Mouse (Mus musculus) left cerebral cortex, postnatal 10 days (tissue): ENCODE data around the gene Parp3. TPM values are rescaled to one million over a fixed set of nuclear protein-coding genes. Genes with fewer than 3 reads are reported as not detected.
A peak's percentile ranks its signal among the peaks of the same experiment; 100 is the strongest.
"Not testable (repeated sequence)": the region's sequence is repeated elsewhere in the genome, so short reads cannot be mapped to it uniquely, and the experiment has no call there.

ENCODE experiments used
- DNase-seq, 2 experiments: peaks; one replicate each; pipeline ENCODE4 v3.0.0; 2021 to 2022; ENCODE audit warnings: low spot score in 2 of 2, mixed read lengths in 1 of 2; ENCODE audit errors: extremely low spot score in 1 of 2
- intact Hi-C: fragments of 180-260 bp; cut with DNase I; formaldehyde crosslinking; loops from one replicate; pipeline ENCODE4 v1.15.1; 2025
- total RNA-seq, 2 experiments: library from RNA; stranded (reverse); gene quantifications; 2 replicates each; pipeline ENCODE4 v1.2.3; 2021

The Parp3 gene
- total RNA-seq, result 1 to 10 TPM; 2.5 to 3.2 TPM

GRCm38 (mm10) chr9:106476924-106477484, at the start of gene Parp3:
Gene Parp3 (minus strand): TSS chr9:106476949.
- DNase-seq, result peak; percentile 100
- intact Hi-C loops, result no loop called here

DNA sequence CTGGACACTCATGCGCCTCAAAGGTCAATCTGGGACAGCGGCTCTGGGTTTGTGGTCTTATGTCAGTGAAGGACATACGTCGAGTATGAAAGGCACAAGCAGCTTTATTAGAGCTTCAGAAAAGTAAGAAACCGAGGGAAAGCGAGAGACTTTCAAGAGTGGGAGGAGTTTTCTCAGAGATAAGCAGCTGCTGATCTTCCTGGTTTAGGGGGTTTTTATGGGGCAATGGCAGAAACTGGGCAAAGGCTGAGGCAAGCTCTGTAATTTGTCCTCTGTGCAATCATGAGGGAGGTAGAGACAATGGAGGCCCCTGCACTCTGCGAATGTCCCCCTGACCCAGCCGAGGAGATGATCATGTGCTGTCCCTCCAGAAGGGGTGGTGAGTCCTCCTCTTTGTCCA, 43.2 kb upstream of the Parp3 start:
- intact Hi-C loops, result no loop called here
- no peak for DNase-seq

DNA sequence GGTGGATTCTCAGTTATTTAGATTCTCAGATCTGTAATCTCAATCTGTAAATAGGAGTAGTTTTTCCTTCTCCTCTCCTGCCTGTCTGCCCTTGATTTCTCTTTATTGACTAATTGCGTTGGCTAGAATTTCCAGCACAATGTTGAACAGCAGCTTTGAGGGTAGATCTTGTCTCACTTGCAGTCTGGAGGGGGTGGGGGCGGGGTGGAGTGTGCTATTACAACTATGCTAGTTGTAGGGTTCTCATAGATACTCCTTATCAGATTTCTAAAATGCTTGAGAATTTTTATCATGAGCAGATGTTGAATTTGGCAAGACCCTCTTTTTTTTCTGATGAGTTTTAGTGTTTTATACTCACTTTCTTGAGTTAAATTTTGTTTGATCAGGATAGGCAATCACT, 42.7 kb upstream of the Parp3 start:
- DNase-seq, result no peak
- intact Hi-C loops, result no loop called here

DNA sequence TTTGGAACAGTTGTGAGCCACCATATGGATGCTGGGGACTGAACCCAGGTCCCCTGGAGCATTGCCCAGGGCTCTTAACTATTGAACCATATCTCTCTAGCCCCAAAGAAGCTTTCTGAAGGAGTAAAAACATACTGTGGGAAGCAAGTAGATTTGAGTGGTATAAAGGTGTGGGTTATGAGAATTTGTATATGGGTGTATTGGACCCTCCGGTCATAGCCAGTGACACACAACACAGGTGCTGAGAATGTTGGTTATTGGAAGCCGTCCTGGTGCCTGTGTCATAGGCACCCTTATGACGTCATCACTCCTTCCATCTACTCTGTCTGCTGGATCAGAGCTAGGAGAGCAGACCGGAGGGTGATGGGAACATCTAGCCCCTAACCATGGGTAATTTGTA, 37.5 kb upstream of the Parp3 start, which contains the start of gene Iqcf5:
Gene Iqcf5, plus strand, starts transcription at position 301 of the 400 bp plus-strand sequence.
- intact Hi-C loops, result no loop called here
- DNase-seq, result no peak

DNA sequence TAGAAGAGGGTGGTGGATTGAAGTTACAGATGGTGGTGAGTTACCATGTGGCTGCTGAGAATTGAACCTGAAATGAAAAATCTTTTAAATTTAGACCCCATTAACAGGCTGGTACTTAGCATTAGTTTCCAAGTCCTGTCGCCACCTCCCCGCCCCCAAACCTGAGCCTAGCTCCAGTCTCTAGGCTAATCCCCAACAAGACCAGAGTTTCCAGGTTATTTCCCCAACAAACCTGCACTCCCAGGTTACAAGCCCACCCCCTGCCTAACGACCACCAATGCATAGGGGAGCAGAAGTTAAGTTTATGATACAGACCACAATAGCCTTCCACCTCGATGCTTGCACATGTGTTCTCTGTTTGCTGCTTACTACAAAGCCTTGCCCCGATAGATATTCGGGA, 36.8 kb upstream of the Parp3 start:
- no peak for DNase-seq
- intact Hi-C loops, result no loop called here

DNA sequence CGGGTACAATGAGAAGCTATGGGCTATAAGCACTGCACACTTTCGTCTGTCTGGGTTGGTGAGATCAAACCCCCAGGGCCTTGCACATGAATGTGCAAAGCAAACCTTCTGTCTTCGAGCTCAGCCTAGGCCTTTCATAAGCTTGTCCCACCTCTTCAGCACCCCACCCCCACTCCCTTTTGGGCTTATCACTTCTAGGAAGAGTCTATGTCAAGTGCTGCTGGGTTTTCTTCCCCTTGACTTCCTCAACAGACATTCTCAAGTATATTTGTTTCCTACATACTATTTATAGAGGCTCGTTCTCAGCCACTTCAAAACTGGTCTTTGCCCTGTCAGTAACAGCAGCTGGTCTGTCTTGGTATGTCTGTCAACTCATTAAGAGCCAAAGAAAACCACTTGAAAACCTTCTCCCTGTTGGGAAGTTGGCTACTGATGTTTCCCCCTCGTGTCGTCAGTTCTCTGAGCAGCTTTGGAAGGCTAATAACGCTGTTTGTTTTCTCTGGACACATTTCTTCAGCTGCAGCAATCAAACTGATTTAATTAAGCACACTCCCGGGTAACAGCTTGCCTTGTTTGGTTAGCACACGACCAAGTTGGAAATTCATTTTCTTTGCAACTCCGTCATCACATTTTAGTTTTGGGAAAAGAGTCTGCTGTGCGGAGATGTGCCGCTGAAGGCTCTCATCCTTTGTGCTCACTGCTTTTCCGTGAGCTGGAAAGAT, 36.1 kb upstream of the Parp3 start:
- peak in 1 of 2 experiments; percentile 67 for DNase-seq
- intact Hi-C loops, result no loop called here

GRCm38 (mm10) chr9:106509356-106509755, 32.6 kb upstream of the Parp3 start:
- intact Hi-C loops, result no loop called here
- DNase-seq, result peak in 1 of 2 experiments; percentile 33

DNA sequence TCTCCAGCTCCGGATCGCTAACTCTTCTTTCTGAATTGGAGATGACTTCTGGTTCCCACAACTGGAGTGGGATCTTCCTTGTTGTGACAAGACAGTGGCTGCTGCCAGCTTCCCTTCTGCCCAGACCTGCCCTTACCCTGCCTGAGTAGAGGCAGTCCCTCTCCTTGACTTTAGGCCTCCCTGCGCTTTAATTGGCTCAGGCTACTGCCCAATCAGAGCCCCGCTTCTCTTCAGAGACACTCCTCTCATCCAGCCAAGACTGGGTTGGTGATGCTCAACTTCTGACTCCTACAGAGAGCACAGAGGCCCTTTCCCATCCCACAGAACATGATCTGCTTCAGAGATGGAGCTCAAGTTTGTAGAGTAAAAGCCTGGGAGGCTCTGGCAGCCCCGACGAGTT, 27.5 kb upstream of the Parp3 start:
- DNase-seq, result no peak
- intact Hi-C loops, result no loop called here

- no peak for DNase-seq
- intact Hi-C loops, result no loop called here
Observed at GRCm38 (mm10) chr9:106501846-106502245, 25.1 kb upstream of the Parp3 start.

DNA sequence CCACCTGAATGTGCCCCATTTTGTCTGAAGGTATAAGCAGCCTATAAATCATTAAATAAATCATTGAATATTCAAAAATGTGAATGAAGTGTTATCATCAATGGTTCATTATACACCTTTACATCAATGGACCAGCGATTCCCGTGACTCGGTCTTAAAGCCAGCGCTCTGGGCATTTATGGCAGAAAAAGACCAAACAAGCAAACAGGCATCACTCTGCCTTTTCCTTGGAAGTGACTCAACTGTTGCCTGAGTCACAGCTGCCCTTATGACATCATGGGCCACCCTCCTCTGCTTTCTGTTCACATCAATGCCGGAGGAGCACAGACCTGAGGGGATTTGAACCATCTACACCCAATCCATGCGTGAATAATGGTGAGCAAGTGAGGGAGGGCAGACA, 22.9 kb upstream of the Parp3 start, which contains the start of gene Iqcf1:
Gene Iqcf1, plus strand, starts transcription at position 301 of the 400 bp plus-strand sequence.
- DNase-seq, result no peak
- intact Hi-C loops, result no loop called here

GRCm38 (mm10) chr9:106487602-106488001, 10.9 kb upstream of the Parp3 start:
- intact Hi-C loops, DNase-seq: not testable (repeated sequence)

- peak in 1 of 2 experiments; percentile 27 for DNase-seq
- intact Hi-C loops, result no loop called here
Observed at GRCm38 (mm10) chr9:106485076-106485475, 8.3 kb upstream of the Parp3 start.

DNA sequence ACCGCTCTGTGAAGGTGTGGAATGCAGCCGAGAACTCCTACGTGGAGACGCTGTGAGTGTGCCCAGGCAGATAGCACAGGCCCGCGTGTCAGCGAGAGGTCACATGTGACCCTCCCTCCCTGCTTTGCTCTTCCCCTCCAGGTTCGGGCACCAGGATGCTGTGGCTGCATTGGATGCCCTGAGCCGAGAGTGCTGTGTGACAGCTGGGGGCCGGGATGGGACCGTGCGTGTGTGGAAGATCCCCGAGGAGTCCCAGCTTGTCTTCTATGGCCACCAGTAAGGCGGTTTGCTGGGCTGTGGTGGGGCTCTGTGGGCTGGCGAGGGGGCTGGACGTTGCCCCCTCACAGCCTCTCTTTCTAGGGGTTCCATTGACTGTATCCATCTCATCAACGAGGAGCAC, 6.9 kb upstream of the Parp3 start:
- intact Hi-C loops, result no loop called here
- DNase-seq, result peak in 1 of 2 experiments; percentile 20

- intact Hi-C loops, result no loop called here
- DNase-seq, result no peak
Observed at GRCm38 (mm10) chr9:106483136-106483535, 6.4 kb upstream of the Parp3 start.

DNA sequence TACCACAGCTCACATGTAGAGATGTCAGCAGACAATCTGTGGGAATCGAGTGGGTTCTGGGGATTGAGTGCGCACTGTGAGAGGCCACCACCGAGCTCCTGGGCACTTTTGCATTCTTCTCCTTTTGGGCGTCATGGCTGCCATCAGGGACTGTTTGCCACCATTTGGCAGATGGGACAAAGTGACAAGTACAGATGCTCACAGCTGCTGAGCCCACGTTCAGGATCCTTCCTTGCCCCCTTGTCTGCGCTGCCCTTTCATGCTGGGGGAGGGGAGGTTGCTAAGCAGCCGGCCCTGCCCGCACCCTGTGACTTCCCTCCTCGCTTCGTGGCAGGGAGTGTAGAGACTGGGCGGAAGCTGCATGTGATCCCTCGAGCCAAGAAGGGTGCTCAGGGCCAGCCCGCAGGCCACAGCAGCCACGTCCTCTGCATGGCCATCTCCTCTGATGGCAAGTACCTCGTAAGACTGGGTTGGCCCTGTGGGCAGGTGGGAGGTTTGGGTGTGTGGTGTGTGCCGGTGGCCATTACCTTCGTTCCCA, 5.9 kb upstream of the Parp3 start:
- intact Hi-C loops, result no loop called here
- peak in 1 of 2 experiments; percentile 21 for DNase-seq

GRCm38 (mm10) chr9:106481676-106482075, 4.9 kb upstream of the Parp3 start:
- intact Hi-C loops, result no loop called here
- peak in 1 of 2 experiments; percentile 19 for DNase-seq

DNA sequence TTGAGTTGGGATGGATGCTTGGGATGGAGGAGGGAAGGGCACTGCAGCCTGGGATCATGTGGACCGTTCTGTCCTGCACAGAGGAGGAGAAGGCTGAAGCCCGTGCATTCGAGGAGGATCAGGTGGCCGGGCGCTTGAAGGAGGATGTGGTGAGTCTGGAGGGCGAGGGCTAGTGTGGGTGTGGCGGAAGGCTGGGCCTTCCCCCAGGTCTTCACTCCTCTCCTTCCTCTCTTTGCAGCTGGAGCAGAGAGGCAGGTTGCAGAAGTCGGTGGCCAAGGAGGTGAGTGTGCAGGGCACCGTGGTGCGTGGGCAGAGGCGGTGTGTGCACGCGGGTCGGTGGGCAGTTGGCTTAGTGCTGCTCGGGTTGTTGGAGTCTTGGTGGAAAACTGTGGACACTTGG, 4.3 kb upstream of the Parp3 start:
- peak in 1 of 2 experiments; percentile 22 for DNase-seq
- intact Hi-C loops, result no loop called here

DNA sequence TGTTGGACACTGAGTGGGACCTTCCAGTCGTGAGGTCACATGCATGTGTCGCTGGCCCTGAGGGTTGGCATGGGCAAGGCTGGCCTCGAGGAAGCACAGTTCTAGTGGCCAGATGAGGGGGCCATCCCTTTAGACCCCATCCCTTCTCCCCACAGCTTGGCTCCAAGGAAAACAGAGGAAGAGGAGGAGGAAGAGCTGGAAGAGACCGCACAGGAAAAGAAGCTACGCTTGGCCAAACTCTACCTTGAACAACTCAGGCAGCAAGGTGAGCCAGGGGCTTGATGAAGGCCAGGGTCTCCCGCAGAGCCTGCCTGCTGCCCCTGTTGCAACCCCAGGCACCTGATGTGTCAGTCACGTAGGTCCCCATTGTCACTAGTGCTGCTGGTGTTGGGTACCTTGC, 3.8 kb upstream of the Parp3 start:
- DNase-seq, result peak in 1 of 2 experiments; percentile 13
- intact Hi-C loops, result no loop called here

DNA sequence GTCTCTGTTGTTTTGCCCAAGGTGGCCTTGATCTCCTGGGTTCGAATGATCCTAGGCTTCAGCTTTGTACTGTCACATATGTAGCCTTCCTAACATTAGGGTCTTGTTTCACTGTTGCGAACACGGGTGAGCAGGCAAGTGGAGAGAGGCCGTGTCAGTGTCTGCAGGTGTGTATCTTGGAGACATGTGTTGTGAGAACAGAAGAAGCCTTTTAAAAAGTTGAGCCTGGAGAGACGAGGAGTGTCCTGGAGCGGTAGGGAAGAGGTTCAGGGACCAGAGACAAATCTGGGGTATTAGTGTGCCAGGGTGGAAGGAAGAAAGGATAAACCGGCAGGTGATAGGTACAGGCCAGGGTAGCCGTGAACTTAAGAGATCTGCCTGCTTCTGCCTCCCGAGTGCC, 1.4 kb upstream of the Parp3 start:
- peak in 1 of 2 experiments; percentile 7 for DNase-seq
- intact Hi-C loops, result no loop called here

DNA sequence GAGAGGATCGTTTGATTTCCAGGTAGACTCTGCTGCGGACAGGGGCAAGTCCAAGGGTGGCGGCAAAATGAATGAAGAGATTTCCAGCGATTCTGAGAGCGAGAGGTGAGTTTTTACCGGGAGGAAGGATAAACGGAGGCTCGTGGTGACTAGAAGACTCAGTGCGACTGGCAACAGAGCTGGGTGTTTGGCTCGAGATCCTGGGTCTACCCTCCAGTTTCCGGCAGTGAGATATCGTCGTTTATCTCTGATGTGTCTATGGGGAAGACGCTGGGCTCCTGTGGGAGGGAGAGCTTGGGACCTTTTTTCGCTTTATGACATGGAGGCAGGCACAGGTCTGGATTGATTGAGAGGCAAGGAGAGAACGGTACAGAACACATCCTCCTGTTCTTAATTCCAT, 900 bp upstream of the Parp3 start:
- DNase-seq, result peak in 1 of 2 experiments; percentile 13
- intact Hi-C loops, result no loop called here
